Mouse (Mus musculus) heart, adult 2 months (tissue): ENCODE measurements around the gene Rnf225.

Experiments used
- CTCF ChIP-seq: fragments of 200-600 bp; IDR thresholded peaks from 2 replicates; pipeline ENCODE4 v1.8.1; 2022; ENCODE audit warnings: antibody characterized with exemption, mild to moderate bottlenecking, moderate library complexity
- POLR2A ChIP-seq: fragments of 200-500 bp; IDR thresholded peaks from 2 replicates; pipeline ENCODE4 v1.6.1; 2011; ENCODE audit warnings: mild to moderate bottlenecking, low read depth, low read length, control low read depth; ENCODE audit not compliant: insufficient read depth

GRCm38 (mm10) chr7:12966104-12966845, 39.1 kb downstream of the Rnf225 start:
- no peak for TF ChIP-seq CTCF
- TF ChIP-seq POLR2A, result no peak
